Mouse (Mus musculus): ENCODE results near the gene Ctxn2. TPM values are rescaled to one million over a fixed set of nuclear protein-coding genes. Genes with fewer than 3 reads are reported as not detected.
"Not testable (repeated sequence)": the region's sequence is repeated elsewhere in the genome, so short reads cannot be mapped to it uniquely, and the experiment has no call there.

Ctxn2 gene
- polyA plus RNA-seq (2015; fragmentation: Nextera tagmentation; extraction: Ambion mirVana) = 0.30 TPM in 1 of 2 replicates, not detected in the other

DNA sequence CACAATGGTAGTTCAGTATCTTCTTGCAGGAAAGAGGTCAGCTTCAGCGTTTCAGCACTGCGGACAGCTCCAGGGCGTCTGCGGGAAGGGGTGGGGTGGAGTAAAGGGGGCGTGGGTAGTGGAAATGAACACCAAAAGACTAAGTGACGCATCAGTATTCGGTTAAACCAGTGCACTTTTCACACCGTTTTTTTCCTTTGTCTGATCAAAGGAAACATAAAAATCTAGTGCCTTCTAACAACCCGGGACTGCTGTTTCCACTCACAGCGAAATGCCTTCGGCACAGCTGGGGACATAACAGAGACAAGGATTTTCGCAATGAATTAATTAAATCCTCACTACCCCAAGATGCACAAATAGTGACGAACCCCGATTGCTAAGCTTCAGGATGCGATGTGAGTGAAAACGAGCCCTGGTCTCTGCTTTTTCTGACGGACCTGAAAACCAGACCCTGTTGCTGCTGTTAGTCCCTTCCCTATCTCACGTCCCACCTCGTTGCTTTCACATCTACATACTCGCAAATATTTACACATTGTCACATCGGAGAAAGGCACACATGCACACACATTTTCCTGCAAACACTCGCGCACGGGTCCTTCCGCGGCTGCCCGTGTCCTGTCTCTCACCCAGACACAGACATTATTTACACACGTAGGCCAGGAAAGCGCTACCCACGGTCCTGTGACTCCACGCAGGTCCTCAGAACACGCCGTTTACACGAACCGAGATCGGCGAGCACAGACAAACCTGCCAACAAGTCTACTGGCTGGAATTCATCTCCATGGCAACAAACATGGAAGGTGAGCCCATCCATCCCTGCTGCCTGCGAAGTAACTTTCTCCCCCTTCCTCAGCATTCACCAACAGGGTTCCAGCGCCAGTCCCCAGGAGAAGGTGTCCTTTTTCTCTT, at the start of gene Ctxn2:
Ctxn2 (plus strand) TSS at position 790 of the 909 bp plus-strand sequence.
- H3K4me2 ChIP-seq = peak within 1 kb of the TSS; percentile 58
- no peak within 1 kb of the TSS for H3K9ac ChIP-seq
- peak within 1 kb of the TSS; percentile 30 for H3K4me3 ChIP-seq (replicated peaks)
- peak; percentile 56; the same call in 1 of the 2 replicates for ATAC-seq (ENCODE audit: insufficient read depth, low FRiP score, low read depth)
- H3K9me3 ChIP-seq = no peaks in the 10 kb centered on the region
- WGBS = 2% methylated on average over 39 of the region's 39 CpGs
- H3K27ac ChIP-seq = no peak within 1 kb of the TSS
- H3K36me3 ChIP-seq = no peaks in the 10 kb centered on the region
- H3K27me3 ChIP-seq (replicated peaks) = no peaks in the 10 kb centered on the region
- H3K4me1 ChIP-seq = peaks cover 12% of the 10 kb centered on the region

DNA sequence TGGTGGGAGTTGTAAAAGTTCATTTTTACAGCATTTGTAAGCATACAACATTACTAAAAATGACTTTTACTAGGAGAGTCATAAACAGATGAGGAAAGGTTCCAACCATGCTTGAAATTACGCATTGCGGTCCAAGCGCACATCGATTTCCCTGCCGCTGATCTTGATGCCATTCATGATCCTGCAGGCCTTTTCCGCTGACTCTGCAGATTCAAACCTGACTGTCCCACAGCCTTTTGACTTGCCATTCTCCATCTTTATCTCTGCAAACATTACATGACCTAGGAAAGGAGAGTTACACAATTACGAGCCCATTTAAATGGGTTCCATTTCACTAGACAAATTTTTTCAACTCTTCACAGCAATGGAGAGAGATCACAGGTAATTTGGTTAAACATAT, 47.7 kb upstream of the Ctxn2 start:
- Histone ChIP-seq H3K4me2 (no peak overlapping the region), H3K27ac (no peak overlapping the region), H3K36me3 (0 out of 2 replicates have a peak, but pooled peaks cover 3% of the 10 kb centered on the region), H3K9me3 (no peaks in the 10 kb centered on the region), H3K4me3 (replicated peaks) (no peak overlapping the region), H3K4me1 (no peaks in the 10 kb centered on the region), H3K27me3 (replicated peaks) (no peaks in the 10 kb centered on the region), H3K9ac (no peak overlapping the region)
- WGBS = 96% methylated on average over 7 of the region's 7 CpGs
- ATAC-seq (ENCODE audit: insufficient read depth, low FRiP score, low read depth) = no peak

GRCm38 (mm10) chr2:125092123-125092522, 44.4 kb upstream of the Ctxn2 start:
- H3K9ac ChIP-seq; H3K27me3 ChIP-seq (replicated peaks); H3K4me2 ChIP-seq; H3K9me3 ChIP-seq; H3K27ac ChIP-seq; H3K4me1 ChIP-seq; H3K4me3 ChIP-seq (replicated peaks); ATAC-seq (ENCODE audit: insufficient read depth, low FRiP score, low read depth): not testable (repeated sequence)
- WGBS = 67% methylated on average over 3 of the region's 3 CpGs
- peaks cover 15% of the 10 kb centered on the region; the same call in 1 of the 2 replicates for H3K36me3 ChIP-seq

GRCm38 (mm10) chr2:125104491-125104890, 32.0 kb upstream of the Ctxn2 start:
- not testable (repeated sequence) for H3K4me2 ChIP-seq; H3K9me3 ChIP-seq; H3K27ac ChIP-seq; H3K4me1 ChIP-seq; H3K4me3 ChIP-seq (replicated peaks); H3K9ac ChIP-seq; ATAC-seq (ENCODE audit: insufficient read depth, low FRiP score, low read depth); H3K27me3 ChIP-seq (replicated peaks)
- peaks cover 28% of the 10 kb centered on the region for H3K36me3 ChIP-seq
- 96% methylated on average over 13 of the region's 13 CpGs for WGBS

DNA sequence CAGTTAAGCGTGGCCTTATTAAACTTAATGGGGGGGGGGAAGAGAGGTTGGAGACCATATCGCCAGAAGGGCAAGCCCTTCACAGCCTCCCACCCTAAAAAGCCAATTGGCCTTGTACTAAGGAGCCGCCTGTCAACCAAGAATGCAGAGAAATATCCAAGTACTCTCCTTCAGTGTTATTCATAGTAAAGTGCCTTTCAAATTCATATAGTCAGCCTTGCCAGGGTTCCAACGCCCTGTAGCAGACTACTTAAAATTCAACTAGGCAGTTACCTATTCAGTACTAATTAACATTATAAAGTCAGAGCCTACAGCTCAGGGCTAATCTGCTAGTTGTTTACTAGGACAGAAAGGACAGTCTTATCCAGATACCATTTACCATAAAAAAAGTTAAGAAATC, 30.0 kb upstream of the Ctxn2 start:
- not testable (repeated sequence) for H3K9me3 ChIP-seq; H3K4me1 ChIP-seq; H3K4me2 ChIP-seq; H3K27ac ChIP-seq; ATAC-seq (ENCODE audit: insufficient read depth, low FRiP score, low read depth); H3K9ac ChIP-seq; H3K27me3 ChIP-seq (replicated peaks); H3K4me3 ChIP-seq (replicated peaks)
- H3K36me3 ChIP-seq = peaks cover 25% of the 10 kb centered on the region
- WGBS = 96% methylated on average over 4 of the region's 4 CpGs

- whole genome bisulfite sequencing = 77% methylated on average over 6 of the region's 6 CpGs
- H3K36me3 ChIP-seq = no peaks in the 10 kb centered on the region
- H3K4me1 ChIP-seq = 0 out of 2 replicates have a peak, but pooled peaks cover 7% of the 10 kb centered on the region
Observed at GRCm38 (mm10) chr2:125119381-125120110, 16.9 kb upstream of the Ctxn2 start.

DNA sequence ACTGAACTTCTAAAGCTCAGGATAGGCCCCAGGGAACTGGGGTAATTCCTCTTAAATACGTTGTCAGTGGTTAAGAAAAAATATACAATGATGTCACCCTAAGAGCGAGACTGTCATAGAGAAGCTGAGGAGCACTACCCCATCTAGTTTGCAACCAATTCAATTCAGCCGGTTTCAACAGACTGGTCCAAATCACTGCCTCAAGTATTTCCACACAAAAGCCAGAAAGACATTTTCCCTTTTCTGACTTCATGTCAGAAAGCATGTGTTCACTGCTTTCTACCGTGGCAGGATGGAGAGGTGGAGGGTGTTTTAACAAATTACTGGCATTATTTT, 14.2 kb upstream of the Ctxn2 start:
- Histone ChIP-seq H3K9ac (peak overlapping the region; percentile 83; the same call in 1 of the 2 replicates), H3K27ac (peak overlapping the region; percentile 88; the same call in 1 of the 2 replicates), H3K36me3 (no peaks in the 10 kb centered on the region), H3K4me3 (replicated peaks) (peak overlapping the region; percentile 74), H3K4me1 (0 out of 2 replicates have a peak, but pooled peaks cover 7% of the 10 kb centered on the region), H3K27me3 (replicated peaks) (no peaks in the 10 kb centered on the region), H3K4me2 (peak overlapping the region; percentile 69), H3K9me3 (no peaks in the 10 kb centered on the region)
- 7% methylated on average over 4 of the region's 4 CpGs for WGBS
- no peak for ATAC-seq (ENCODE audit: insufficient read depth, low FRiP score, low read depth)

More at GRCm38 (mm10) chr2:125119381-125120110, 16.9 kb upstream of the Ctxn2 start:
- no peak for ATAC-seq (ENCODE audit: insufficient read depth, low FRiP score, low read depth)
- H3K4me3 ChIP-seq (replicated peaks) = no peak overlapping the region
- no peak overlapping the region for H3K4me2 ChIP-seq
- no peaks in the 10 kb centered on the region for H3K9me3 ChIP-seq
- no peaks in the 10 kb centered on the region for H3K27me3 ChIP-seq (replicated peaks)
- H3K9ac ChIP-seq = no peak overlapping the region
- no peak overlapping the region for H3K27ac ChIP-seq

DNA sequence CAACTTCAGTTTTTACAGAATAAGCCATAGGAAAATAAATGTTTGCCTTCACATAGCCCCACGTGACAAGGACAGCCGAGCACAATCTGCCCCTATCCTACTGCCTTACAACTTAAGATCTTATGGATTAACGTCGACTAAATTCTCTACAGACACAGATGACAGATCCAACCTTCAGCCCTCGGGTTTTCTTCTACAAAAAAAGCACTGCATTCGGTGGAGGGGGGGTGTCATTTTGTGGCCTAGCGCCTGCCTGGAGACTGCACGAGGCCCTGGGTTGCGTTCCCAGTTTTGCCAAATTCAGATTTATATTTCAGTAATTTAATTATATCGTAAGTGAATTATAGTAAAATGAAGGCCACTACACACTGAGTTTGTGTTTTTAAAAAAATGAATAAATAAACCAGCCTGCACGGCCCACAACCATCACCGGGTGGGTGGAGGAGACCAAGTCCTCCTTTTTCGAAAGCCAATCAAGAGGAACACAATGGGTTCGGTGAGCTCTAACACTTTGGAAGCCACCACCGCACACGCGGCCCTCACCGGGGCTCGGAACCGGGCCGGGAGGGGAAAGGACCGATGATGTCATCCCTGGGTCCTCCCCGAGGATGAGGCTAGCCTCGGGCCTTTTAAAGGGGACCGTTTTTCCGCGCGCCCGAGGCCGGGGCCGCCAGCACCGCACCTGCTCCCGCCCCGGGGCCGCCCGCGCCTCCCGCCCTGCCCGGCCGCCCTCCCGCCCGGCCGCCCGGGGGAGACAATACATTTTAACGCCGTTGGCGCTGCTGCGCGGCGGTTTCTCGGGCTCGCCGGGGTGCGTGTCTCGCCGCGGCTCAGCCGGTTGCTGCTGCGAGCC, 13.6 kb upstream of the Ctxn2 start:
- H3K9me3 ChIP-seq = no peaks in the 10 kb centered on the region
- H3K4me3 ChIP-seq (replicated peaks) = peak overlapping the region; percentile 74
- H3K36me3 ChIP-seq = no peaks in the 10 kb centered on the region
- no peaks in the 10 kb centered on the region for H3K27me3 ChIP-seq (replicated peaks)
- peak overlapping the region; percentile 88 for H3K27ac ChIP-seq
- H3K4me2 ChIP-seq = peak overlapping the region; percentile 69
- H3K9ac ChIP-seq = peak overlapping the region; percentile 83
- ATAC-seq (ENCODE audit: insufficient read depth, low FRiP score, low read depth) = peak; percentile 72
- H3K4me1 ChIP-seq = 0 out of 2 replicates have a peak, but pooled peaks cover 7% of the 10 kb centered on the region
- under 1% methylated on average over 43 of the region's 59 CpGs for WGBS

DNA sequence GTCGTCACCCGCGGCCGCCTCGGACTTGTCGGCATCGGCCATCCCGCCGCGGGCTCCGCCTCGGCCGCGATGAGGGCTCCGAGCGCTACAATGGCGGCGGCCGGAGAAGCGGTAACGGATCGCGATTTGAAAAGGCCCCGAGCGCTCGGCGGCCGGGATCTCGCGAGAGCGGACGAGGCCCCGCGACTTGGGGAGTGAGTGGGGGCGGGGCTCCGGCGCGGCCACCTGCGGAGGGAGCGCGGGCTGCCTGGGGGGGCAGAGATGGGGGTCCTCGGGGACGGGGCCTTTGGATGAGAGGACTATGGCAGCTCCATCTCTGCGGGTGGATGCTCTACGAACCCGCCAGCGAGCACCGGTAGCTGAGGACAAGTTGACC, 13.0 kb upstream of the Ctxn2 start, which contains the start of gene Myef2:
Myef2 (minus strand) TSS at position 185 of the 376 bp plus-strand sequence.
- Histone ChIP-seq H3K27me3 (replicated peaks) (no peaks in the 10 kb centered on the region), H3K27ac (peak within 1 kb of the TSS; percentile 88), H3K4me3 (replicated peaks) (peak within 1 kb of the TSS; percentile 74), H3K9ac (peak within 1 kb of the TSS; percentile 83), H3K36me3 (no peaks in the 10 kb centered on the region), H3K4me1 (0 out of 2 replicates have a peak, but pooled peaks cover 7% of the 10 kb centered on the region), H3K9me3 (no peaks in the 10 kb centered on the region), H3K4me2 (peak within 1 kb of the TSS; percentile 69)
- WGBS = 1% methylated on average over 34 of the region's 48 CpGs
- ATAC-seq (ENCODE audit: insufficient read depth, low FRiP score, low read depth) = peak; percentile 87

DNA sequence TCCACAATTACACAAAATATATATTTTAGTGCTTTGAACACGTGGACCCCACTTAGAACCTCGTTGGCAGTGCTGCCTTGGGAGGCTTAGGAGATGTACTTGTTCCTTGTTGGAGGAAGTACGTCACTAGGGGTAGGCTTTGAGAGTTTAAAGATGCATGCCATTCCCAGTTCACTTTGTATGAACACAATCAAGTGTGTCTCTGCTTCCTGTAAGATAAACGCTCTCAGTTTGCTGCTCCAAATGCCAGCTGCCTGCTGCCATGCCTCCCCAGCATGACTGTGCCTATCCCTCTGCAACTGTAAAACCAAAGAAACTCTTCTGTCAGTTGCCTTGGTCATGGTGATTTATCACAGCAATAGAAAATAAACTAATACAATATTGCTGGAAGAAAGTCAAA, 10.7 kb upstream of the Ctxn2 start:
- Histone ChIP-seq H3K27ac (no peak overlapping the region), H3K9ac (no peak overlapping the region), H3K36me3 (no peaks in the 10 kb centered on the region), H3K27me3 (replicated peaks) (no peaks in the 10 kb centered on the region), H3K4me3 (replicated peaks) (no peak overlapping the region), H3K4me2 (no peak overlapping the region), H3K9me3 (no peaks in the 10 kb centered on the region), H3K4me1 (0 out of 2 replicates have a peak, but pooled peaks cover 7% of the 10 kb centered on the region)
- no peak for ATAC-seq (ENCODE audit: insufficient read depth, low FRiP score, low read depth)
- WGBS = 30% methylated on average over 4 of the region's 4 CpGs

- Histone ChIP-seq H3K4me3 (replicated peaks) (no peak overlapping the region), H3K27me3 (replicated peaks) (no peaks in the 10 kb centered on the region), H3K36me3 (no peaks in the 10 kb centered on the region), H3K27ac (no peak overlapping the region), H3K4me2 (no peak overlapping the region), H3K9me3 (no peaks in the 10 kb centered on the region), H3K9ac (no peak overlapping the region), H3K4me1 (0 out of 2 replicates have a peak, but pooled peaks cover 4% of the 10 kb centered on the region)
- 73% methylated on average over 3 of the region's 3 CpGs for WGBS
- ATAC-seq (ENCODE audit: insufficient read depth, low FRiP score, low read depth) = no peak
Observed at GRCm38 (mm10) chr2:125126792-125127191, 9.7 kb upstream of the Ctxn2 start.

All from stomach, embryonic 15.5 days (tissue).